Mouse (Mus musculus) midbrain, embryonic 15.5 days (tissue): ENCODE data around the gene Rapsn. TPM values are rescaled to one million over a fixed set of nuclear protein-coding genes. Genes with fewer than 3 reads are reported as not detected.
"Not testable (repeated sequence)": the region's sequence is repeated elsewhere in the genome, so short reads cannot be mapped to it uniquely, and the experiment has no call there.

Experiments used
- ATAC-seq: fragments of 200-750 bp; cut with Nextera tagmentation; replicated peaks from 2 replicates; pipeline ENCODE4 v1.8.0; 2017; ENCODE audit warnings: moderate TSS enrichment
- H3K27ac ChIP-seq: fragments of 300-500 bp; sonication (generic); 2 replicates; pipeline ENCODE4 v1.5.1; 2015; ENCODE audit warnings: mild to moderate bottlenecking, inconsistent platforms
- H3K27me3 ChIP-seq: fragments of 300-500 bp; sonication (generic); replicated peaks from 2 replicates; pipeline ENCODE4 v1.6.1; 2015; ENCODE audit warnings: inconsistent platforms
- H3K36me3 ChIP-seq: fragments of 300-500 bp; sonication (generic); replicated peaks from 2 replicates; pipeline ENCODE4 v1.6.1; 2015; ENCODE audit warnings: inconsistent platforms
- H3K4me1 ChIP-seq: fragments of 300-500 bp; sonication (generic); 2 replicates; pipeline ENCODE4 v1.6.1; 2015; ENCODE audit warnings: inconsistent platforms
- H3K4me2 ChIP-seq: fragments of 300-500 bp; sonication (generic); 2 replicates; pipeline ENCODE4 v1.6.1; 2015; ENCODE audit warnings: inconsistent platforms, mild to moderate bottlenecking, moderate library complexity
- H3K4me3 ChIP-seq: fragments of 300-500 bp; sonication (generic); 2 replicates; pipeline ENCODE4 v1.5.1; 2015; ENCODE audit warnings: mild to moderate bottlenecking, inconsistent platforms
- H3K9ac ChIP-seq: fragments of 300-500 bp; sonication (generic); 2 replicates; pipeline ENCODE4 v1.6.1; 2015; ENCODE audit warnings: mild to moderate bottlenecking, inconsistent platforms
- H3K9me3 ChIP-seq: fragments of 300-500 bp; sonication (generic); 2 replicates; pipeline ENCODE4 v1.6.1; 2016; ENCODE audit warnings: inconsistent platforms
- WGBS: fragments of 180-500 bp; shearing (Covaris S2); methylation state at CpG from one replicate; pipeline ENCODE4 v1.1.7; 2015; ENCODE audit warnings: mixed read lengths; 5-methylcytosine and 5-hydroxymethylcytosine counted together
- polyA plus RNA-seq: library from polyadenylated mRNA; unstranded; fragments of >200 nt; fragmentation: Nextera tagmentation; extraction: Ambion mirVana; gene quantifications from 2 replicates; pipeline ENCODE4 v1.2.1, GENCODE M21; 2015

Gene Rapsn
- polyA plus RNA-seq = 0.61 and 1.2 TPM in 2 replicates

DNA sequence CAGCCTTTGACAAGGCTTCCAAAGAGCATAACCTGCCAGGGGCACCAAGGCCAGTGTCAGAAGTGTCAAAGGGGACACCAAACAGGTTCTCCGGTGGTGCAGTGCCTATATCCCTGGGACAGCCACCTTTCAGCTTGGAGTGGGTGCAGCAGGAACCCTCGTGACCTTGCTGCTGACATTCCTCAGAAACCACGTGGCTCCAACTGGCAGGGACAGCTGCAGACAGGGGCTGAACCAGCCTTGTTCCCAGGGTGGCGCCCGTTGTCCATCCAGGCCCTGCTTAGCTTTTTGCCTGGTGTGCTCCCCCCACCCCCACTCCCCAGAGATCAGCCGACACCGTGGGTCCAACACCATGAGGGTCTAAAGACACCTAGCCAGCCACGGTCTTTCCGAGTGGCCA is at the start of gene Rapsn:
Gene Rapsn (plus strand): TSS at position 236 of the 400 bp plus-strand sequence.
- H3K9me3 ChIP-seq = no peaks in the 10 kb centered on the region
- H3K4me3 ChIP-seq = no peak within 1 kb of the TSS
- H3K4me2 ChIP-seq = no peak within 1 kb of the TSS
- no peaks in the 10 kb centered on the region for H3K27me3 ChIP-seq
- H3K4me1 ChIP-seq = no peaks in the 10 kb centered on the region
- H3K27ac ChIP-seq = no peak within 1 kb of the TSS
- WGBS = 72% methylated on average over 9 of the region's 9 CpGs
- H3K9ac ChIP-seq = no peak within 1 kb of the TSS
- ATAC-seq = no peak
- no peaks in the 10 kb centered on the region for H3K36me3 ChIP-seq

DNA sequence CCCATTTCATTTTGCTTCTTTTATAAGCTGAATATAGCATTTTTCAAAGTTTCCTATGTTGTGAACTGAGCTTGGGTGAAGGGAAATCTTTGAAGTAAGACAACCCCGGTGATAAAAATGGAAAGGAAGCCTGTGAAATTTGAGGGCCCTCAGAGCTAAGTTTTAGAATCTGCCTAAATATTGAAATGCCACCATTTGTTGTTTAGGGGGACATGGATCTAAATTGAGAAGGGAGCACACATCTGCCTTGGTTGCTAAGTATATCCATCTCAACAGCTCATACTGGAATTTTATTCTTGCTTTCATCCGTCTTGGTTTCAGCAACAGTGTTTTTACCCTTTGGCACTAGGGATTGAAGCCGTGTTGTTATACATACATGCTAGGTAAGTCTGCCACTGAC is 49.4 kb upstream of the Rapsn start:
- no peak overlapping the region for H3K4me2 ChIP-seq
- no peaks in the 10 kb centered on the region for H3K27me3 ChIP-seq
- no peaks in the 10 kb centered on the region for H3K36me3 ChIP-seq
- H3K9me3 ChIP-seq = no peaks in the 10 kb centered on the region
- peaks cover 4% of the 10 kb centered on the region; the same call in 1 of the 2 replicates for H3K4me1 ChIP-seq
- 91% methylated on average over 3 of the region's 3 CpGs for WGBS
- H3K27ac ChIP-seq = no peak overlapping the region
- H3K9ac ChIP-seq = no peak overlapping the region
- ATAC-seq = no peak
- no peak overlapping the region for H3K4me3 ChIP-seq

DNA sequence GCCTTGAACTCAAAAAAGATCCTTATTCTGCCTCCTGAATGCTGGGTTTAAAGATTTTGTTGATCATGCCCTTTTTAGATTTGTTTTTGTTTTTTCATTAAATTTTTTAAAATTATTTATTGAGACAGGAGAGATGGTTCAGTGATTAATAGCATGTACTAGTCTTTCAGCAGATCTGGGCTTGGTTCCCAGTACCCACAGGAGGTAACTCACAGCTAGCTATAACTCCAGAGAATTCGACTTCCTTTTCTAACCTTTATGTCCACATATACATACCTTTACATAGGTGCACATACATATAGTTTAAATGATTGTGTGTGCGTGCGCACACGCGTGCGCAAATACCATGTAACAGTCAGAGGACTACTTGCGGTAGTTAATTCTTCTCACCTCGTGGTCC is 26.9 kb upstream of the Rapsn start:
- no peak overlapping the region for H3K4me3 ChIP-seq
- no peak for ATAC-seq
- no peaks in the 10 kb centered on the region for H3K9me3 ChIP-seq
- H3K9ac ChIP-seq = no peak overlapping the region
- H3K36me3 ChIP-seq = peaks cover 64% of the 10 kb centered on the region
- no peaks in the 10 kb centered on the region for H3K27me3 ChIP-seq
- H3K27ac ChIP-seq = no peak overlapping the region
- WGBS = 96% methylated on average over 8 of the region's 8 CpGs
- no peak overlapping the region for H3K4me2 ChIP-seq
- no peaks in the 10 kb centered on the region for H3K4me1 ChIP-seq

DNA sequence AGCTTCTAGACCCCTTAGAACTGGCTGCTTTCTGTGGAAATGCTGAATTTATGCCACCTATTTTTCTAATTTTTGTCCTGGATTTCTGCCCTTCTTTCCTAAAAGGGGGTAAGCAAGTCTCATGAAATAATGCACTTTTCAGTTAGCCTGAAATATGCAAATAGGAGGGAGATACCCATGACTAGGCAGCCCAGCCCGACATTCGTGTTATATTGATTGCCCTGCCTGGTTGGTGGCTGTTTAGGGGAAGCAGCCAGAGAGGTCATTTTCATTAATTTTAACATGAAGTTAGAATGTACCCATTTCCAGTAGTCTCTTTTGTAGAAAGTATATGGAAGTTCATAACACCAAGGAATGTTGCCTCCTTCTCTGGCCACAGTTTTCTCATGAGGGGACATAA is 21.5 kb upstream of the Rapsn start:
- H3K27ac ChIP-seq = no peak overlapping the region
- H3K4me1 ChIP-seq = no peaks in the 10 kb centered on the region
- peaks cover 41% of the 10 kb centered on the region for H3K36me3 ChIP-seq
- no peak for ATAC-seq
- H3K4me2 ChIP-seq = no peak overlapping the region
- no peaks in the 10 kb centered on the region for H3K9me3 ChIP-seq
- no peak overlapping the region for H3K4me3 ChIP-seq
- 88% methylated on average over 2 of the region's 2 CpGs for WGBS
- H3K27me3 ChIP-seq = no peaks in the 10 kb centered on the region
- no peak overlapping the region for H3K9ac ChIP-seq

DNA sequence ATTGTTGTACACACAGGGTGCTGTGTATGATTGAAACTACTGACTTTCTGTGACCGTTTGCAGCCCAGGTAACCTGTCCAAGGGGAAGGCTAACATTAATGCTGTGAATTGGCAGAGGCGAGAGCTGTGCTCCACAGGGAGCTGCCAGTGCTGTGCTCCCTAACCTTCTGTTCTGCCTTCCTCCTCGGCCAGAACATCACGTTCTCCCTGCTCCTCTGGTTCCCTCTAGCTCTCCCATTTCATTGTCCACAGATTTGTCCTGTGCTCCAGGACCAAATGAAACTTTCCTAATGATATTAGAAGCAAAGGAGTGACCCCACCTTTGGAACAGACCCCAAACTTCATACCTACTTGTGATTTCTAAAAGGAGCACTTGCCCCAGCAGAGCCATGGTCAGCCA is 20.0 kb upstream of the Rapsn start:
- Histone ChIP-seq H3K9ac (no peak overlapping the region), H3K4me1 (no peaks in the 10 kb centered on the region), H3K4me3 (no peak overlapping the region), H3K27ac (no peak overlapping the region), H3K36me3 (peaks cover 31% of the 10 kb centered on the region), H3K27me3 (no peaks in the 10 kb centered on the region), H3K4me2 (no peak overlapping the region), H3K9me3 (no peaks in the 10 kb centered on the region)
- WGBS = 75% methylated on average over 4 of the region's 4 CpGs
- ATAC-seq = no peak

DNA sequence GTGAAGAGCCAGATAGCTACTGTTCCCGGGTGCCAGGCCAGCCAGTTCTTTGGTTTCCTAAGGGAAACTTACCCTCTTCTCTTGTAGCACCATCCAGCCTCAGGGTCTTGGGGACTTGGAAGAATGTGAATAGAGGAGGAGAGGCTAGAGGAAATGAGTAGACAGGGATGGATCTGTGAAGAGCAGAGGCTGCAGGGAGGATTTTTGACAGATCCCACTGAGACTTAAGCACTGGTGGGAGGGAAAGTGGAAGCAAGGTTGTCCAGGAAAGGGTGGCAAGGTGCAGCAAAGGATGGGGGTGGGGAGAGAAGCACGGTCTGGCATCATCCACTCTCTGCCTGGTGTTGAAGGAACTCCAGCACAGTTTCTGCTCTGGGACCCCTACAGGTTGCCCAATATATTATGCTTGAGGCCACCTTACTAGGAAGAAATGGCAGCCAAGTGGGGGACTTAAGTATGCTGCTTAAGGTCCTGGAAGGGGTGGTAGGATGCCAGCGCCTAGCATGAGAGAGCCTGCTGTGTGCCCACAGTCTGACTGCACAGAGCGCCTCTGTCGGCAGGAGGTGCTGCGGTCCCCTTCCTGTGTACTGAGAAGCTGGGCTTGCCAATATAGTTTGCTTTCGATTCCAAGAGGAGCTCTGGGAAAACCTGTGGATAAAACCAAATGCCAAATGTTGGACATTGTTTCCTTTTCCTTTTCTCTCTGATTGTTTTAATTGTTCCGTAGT is 17.2 kb upstream of the Rapsn start:
- no peaks in the 10 kb centered on the region for H3K27me3 ChIP-seq
- WGBS = 84% methylated on average over 8 of the region's 8 CpGs
- no peak overlapping the region for H3K4me2 ChIP-seq
- no peaks in the 10 kb centered on the region for H3K4me1 ChIP-seq
- peaks cover 14% of the 10 kb centered on the region; the same call in 1 of the 2 replicates for H3K36me3 ChIP-seq
- ATAC-seq = no peak
- H3K9me3 ChIP-seq = no peaks in the 10 kb centered on the region
- no peak overlapping the region for H3K27ac ChIP-seq
- H3K9ac ChIP-seq = no peak overlapping the region
- no peak overlapping the region for H3K4me3 ChIP-seq

DNA sequence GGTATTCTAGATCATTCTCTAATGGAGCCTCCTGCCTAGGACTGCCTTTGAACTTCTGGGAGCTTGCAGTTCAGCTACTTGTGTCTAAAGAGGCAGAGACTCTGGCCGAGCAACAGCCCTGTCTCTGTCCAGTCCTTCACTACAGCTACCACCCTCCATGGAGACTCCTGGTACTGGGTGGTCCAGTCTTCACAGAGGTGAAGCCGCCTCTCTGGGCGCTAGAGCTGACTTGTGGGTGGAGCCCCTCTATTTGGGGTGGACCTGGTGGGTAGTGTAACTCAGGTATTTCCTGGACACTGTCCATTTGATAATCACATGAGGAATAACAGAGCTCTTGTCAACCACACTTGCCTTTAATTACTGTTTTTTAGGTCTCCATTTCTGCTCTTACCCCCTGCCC is 15.5 kb upstream of the Rapsn start:
- Histone ChIP-seq H3K4me2 (no peak overlapping the region), H3K27ac (no peak overlapping the region), H3K9ac (no peak overlapping the region), H3K4me1 (no peaks in the 10 kb centered on the region), H3K27me3 (no peaks in the 10 kb centered on the region), H3K4me3 (no peak overlapping the region), H3K9me3 (no peaks in the 10 kb centered on the region), H3K36me3 (no peaks in the 10 kb centered on the region; the same call in 1 of the 2 replicates)
- no peak for ATAC-seq
- 97% methylated on average over 3 of the region's 3 CpGs for WGBS

DNA sequence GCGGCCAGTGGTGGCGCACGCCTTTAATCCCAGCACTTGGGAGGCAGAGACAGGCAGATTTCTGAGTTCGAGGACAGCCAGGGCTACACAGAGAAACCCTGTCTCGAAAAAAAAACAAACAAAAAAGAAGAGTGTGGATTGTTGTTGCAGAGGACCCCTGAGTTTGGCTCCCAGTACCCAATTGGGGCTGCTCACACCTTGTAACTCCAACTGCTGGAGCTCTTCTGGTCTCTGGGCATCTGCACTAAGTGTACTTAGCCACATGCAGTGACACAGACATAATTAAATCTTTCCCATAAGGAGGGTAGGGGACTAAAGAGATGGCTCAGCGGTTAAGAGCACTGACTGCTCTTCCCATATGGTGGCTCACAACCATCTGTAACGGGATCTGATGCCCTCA is 13.2 kb upstream of the Rapsn start:
- not testable (repeated sequence) for H3K27ac ChIP-seq

DNA sequence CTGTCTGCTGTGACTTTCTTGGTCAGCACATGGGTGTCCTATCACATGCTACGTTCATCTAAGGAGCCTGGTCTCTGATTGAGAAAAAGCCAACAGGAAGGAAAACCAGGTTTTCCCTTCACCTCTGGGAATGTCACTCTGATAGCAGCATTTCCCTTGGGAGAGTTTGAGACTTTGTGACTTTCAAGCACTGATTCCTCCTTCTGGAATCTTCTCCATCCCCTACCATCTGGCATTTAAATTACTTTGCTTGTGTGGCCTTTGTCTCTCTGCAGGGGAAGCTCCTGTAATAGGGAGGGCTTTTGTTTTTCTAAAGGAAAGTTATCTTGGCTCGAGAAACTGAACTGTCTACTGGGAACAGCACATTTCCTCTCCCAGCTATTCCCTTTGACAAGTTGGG is 12.3 kb upstream of the Rapsn start:
- no peak overlapping the region for H3K4me2 ChIP-seq
- H3K27ac ChIP-seq = no peak overlapping the region
- no peak overlapping the region for H3K4me3 ChIP-seq
- H3K9me3 ChIP-seq = no peaks in the 10 kb centered on the region
- H3K9ac ChIP-seq = no peak overlapping the region
- WGBS = 76% methylated on average over 2 of the region's 2 CpGs
- no peaks in the 10 kb centered on the region; the same call in 1 of the 2 replicates for H3K36me3 ChIP-seq
- no peaks in the 10 kb centered on the region for H3K4me1 ChIP-seq
- H3K27me3 ChIP-seq = no peaks in the 10 kb centered on the region
- no peak for ATAC-seq

More for the DNA sequence above, 13.2 kb upstream of the Rapsn start:
- H3K27me3 ChIP-seq, H3K4me1 ChIP-seq, ATAC-seq, H3K9me3 ChIP-seq, H3K4me3 ChIP-seq, H3K4me2 ChIP-seq, H3K9ac ChIP-seq, H3K36me3 ChIP-seq: not testable (repeated sequence)
- WGBS = 97% methylated on average over 7 of the region's 7 CpGs

DNA sequence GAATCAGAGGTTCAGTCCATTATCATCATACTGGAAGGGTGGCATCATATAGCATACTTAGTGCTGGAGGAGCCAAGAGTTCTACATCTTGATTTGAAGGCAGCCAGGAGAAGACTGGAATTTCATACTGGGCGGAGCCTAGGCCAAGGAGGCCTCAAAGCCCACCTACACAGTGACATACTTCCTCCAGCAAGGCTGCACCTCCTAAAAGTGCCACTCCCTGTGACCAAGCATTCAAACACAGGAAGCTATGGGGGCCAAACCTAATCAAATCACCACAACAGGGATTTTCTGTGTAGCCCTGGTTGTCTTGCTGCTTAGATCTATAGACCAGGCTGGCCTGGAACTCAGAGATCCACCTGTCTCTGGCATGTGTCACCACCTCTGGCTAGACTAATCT is 11.5 kb upstream of the Rapsn start:
- H3K4me3 ChIP-seq = no peak overlapping the region
- H3K36me3 ChIP-seq = no peaks in the 10 kb centered on the region; the same call in 1 of the 2 replicates
- WGBS = 100% methylated on average over 1 of the region's 1 CpGs
- H3K9me3 ChIP-seq = no peaks in the 10 kb centered on the region
- H3K4me2 ChIP-seq = no peak overlapping the region
- no peak overlapping the region for H3K9ac ChIP-seq
- H3K4me1 ChIP-seq = no peaks in the 10 kb centered on the region
- no peaks in the 10 kb centered on the region for H3K27me3 ChIP-seq
- no peak overlapping the region for H3K27ac ChIP-seq
- ATAC-seq = no peak

DNA sequence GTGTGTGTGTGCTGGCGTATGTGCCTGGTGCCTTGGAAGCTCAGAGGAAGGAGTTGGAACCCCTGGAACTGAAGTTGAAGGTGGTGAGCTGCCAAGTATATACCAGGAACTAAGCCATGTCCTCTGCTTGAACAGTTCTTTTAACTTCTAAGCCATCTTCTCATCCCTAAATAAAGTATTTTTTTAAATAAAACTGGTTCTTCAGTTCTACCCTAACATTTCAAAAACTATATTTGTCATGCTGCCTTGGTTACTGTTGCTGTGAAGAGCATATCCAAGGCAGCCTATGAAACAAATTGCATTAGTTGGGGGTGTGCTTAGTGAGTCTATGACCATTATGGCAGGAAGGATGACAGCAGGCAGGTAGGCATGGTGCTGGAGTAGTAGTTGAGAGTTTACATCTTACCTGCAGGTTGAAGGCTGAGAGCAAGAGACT is 10.3 kb upstream of the Rapsn start:
- Histone ChIP-seq H3K27me3 (no peaks in the 10 kb centered on the region), H3K27ac (no peak overlapping the region), H3K9ac (no peak overlapping the region), H3K4me2 (no peak overlapping the region), H3K36me3 (no peaks in the 10 kb centered on the region), H3K4me1 (no peaks in the 10 kb centered on the region), H3K9me3 (no peaks in the 10 kb centered on the region), H3K4me3 (no peak overlapping the region)
- no peak for ATAC-seq
- 87% methylated on average over 1 of the region's 1 CpGs for WGBS

DNA sequence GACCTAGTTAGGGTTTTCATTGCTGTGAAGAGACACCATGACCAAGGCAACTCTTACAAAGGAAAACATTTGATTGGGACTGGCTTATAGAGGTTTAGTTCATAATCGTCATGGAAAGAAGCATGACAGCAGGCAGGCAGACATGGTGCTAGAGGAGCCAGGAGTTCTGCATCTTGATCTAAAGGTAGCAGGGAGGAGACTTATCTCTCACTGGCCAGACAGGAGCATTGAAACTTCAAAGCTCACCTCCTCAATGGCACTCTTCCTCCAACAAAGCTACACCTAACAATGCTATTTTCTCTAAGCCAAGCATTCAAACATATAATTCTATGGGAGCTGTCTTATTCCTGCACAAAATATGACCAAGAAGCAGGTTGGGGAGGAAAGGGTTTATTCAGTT is 8.9 kb upstream of the Rapsn start:
- 95% methylated on average over 1 of the region's 1 CpGs for WGBS
- ATAC-seq = no peak

More for the DNA sequence above, 8.9 kb upstream of the Rapsn start:
- no peaks in the 10 kb centered on the region for H3K9me3 ChIP-seq
- no peak overlapping the region for H3K9ac ChIP-seq
- no peaks in the 10 kb centered on the region for H3K36me3 ChIP-seq
- no peaks in the 10 kb centered on the region for H3K4me1 ChIP-seq
- H3K27ac ChIP-seq = no peak overlapping the region
- H3K27me3 ChIP-seq = no peaks in the 10 kb centered on the region
- H3K4me3 ChIP-seq = no peak overlapping the region
- H3K4me2 ChIP-seq = no peak overlapping the region
